Mouse (Mus musculus) erythroblast, embryonic 14.5 days (primary cell): Measurements from ENCODE around the gene Plekha5. TPM values are rescaled to one million over a fixed set of nuclear protein-coding genes. Genes with fewer than 3 reads are reported as not detected.
"Not testable (repeated sequence)": the region's sequence is repeated elsewhere in the genome, so short reads cannot be mapped to it uniquely, and the experiment has no call there.

Source experiments
- H3K27me3 ChIP-seq: 2 replicates; pipeline ENCODE4 v1.6.1; 2012; ENCODE audit warnings: inconsistent platforms; ENCODE audit not compliant: control insufficient read depth
- H3K36me3 ChIP-seq: 2 replicates; pipeline ENCODE4 v1.6.1; 2012; ENCODE audit warnings: mild to moderate bottlenecking, inconsistent platforms; ENCODE audit not compliant: control insufficient read depth
- H3K4me1 ChIP-seq: 2 replicates; pipeline ENCODE4 v1.6.1; 2012; ENCODE audit warnings: inconsistent platforms; ENCODE audit not compliant: control insufficient read depth
- H3K4me3 ChIP-seq: replicated peaks from 2 replicates; pipeline ENCODE3; 2012; ENCODE audit warnings: moderate library complexity, mild to moderate bottlenecking, inconsistent platforms
- H3K9me3 ChIP-seq: 2 replicates; pipeline ENCODE4 v1.6.1; 2012; ENCODE audit warnings: low read length, inconsistent platforms, mixed read lengths; ENCODE audit not compliant: control insufficient read depth
- GATA1 ChIP-seq: IDR thresholded peaks from 2 replicates; pipeline ENCODE4 v1.6.1; 2012; ENCODE audit warnings: low read length, inconsistent platforms, mixed read lengths
- TAL1 ChIP-seq: IDR thresholded peaks from 3 replicates; pipeline ENCODE4 v1.6.1; 2012; ENCODE audit warnings: low read length, inconsistent platforms, mixed read lengths
- polyA plus RNA-seq: library from polyadenylated mRNA; stranded (reverse); fragments of >175 nt; gene quantifications from 2 replicates; pipeline ENCODE4 v1.2.3, GENCODE M21; 2012

The Plekha5 gene
- polyA plus RNA-seq, 1 experiment: 0.01 TPM

DNA sequence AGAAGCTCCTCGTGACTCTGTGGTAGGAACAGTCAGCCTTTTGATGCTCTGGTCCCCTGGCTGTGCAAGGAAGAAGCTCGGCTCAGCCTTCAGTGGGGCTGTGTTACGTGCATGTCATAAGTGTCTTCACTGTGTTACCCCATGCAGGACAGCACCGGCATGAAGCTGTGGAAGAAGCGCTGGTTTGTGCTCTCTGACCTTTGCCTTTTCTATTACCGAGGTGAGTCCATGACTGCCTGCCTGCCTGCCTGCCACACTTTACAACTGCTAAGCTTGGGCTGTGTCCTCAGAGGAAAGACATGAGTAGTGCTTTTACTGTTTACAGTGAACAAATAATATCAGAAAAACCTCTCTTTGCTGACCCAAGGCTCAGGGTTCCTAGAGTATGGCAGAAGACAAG is 104.6 kb downstream of the Plekha5 start:
- no peaks in the 10 kb centered on the region for H3K27me3 ChIP-seq
- TF ChIP-seq GATA1 (no peak), TAL1 (no peak)

GRCm38 (mm10) chr6:140532858-140533257 is 109.0 kb downstream of the Plekha5 start:
- H3K27me3 ChIP-seq, H3K9me3 ChIP-seq, H3K4me3 ChIP-seq, H3K4me1 ChIP-seq, H3K36me3 ChIP-seq: not testable (repeated sequence)

More for the DNA sequence above, 104.6 kb downstream of the Plekha5 start:
- H3K4me3 ChIP-seq: no peak overlapping the region
- no peaks in the 10 kb centered on the region; the same call in 1 of the 2 replicates for H3K36me3 ChIP-seq
- H3K9me3 ChIP-seq: no peaks in the 10 kb centered on the region
- H3K4me1 ChIP-seq: no peaks in the 10 kb centered on the region

DNA sequence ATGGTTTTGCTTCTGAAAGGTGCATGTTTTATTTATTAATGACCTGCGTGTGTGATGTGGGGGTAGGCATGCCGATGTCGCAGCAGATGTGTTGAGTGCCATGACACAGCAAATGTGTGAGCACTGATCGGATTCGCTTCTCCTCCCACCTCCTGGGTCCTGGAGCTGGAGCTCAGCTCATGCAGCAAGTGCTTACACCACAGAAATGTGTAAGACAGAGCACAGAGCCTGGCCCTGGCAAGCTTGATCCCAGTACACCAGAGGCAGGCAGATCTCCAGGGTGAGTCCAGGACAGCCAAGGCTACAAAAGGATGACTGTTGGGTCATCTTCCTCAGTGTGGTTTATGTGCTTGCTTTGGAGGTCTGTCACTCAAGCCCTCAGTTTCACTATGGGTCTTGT is 109.8 kb downstream of the Plekha5 start:
- no peaks in the 10 kb centered on the region for H3K9me3 ChIP-seq
- H3K4me1 ChIP-seq: no peaks in the 10 kb centered on the region
- no peaks in the 10 kb centered on the region for H3K27me3 ChIP-seq
- no peak for TF ChIP-seq TAL1
- no peak for TF ChIP-seq GATA1
- no peak overlapping the region for H3K4me3 ChIP-seq
- H3K36me3 ChIP-seq: peaks cover 2% of the 10 kb centered on the region; the same call in 1 of the 2 replicates

DNA sequence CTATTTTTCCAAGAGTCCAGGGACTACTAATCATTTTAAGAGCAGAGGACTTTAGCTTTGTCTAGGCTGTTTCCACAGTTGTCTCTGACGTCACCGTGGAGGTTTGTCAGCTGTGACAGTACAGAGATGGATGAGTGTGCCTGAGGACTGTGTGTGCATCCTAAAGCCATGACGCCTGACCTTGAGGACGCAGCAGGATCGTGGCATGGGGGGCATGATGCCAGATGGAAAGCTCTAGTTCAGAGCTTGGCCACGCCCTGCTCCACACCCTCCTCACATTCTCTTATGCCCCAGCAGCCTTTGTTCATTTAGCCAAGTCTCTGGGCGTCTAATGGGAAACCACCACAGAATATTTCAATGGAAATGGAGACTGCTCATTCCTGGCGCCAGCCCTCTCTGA is 111.7 kb downstream of the Plekha5 start:
- TF ChIP-seq GATA1 (no peak), TAL1 (no peak)
- H3K4me3 ChIP-seq: no peak overlapping the region
- no peaks in the 10 kb centered on the region for H3K9me3 ChIP-seq
- H3K36me3 ChIP-seq: peaks cover 2% of the 10 kb centered on the region; the same call in 1 of the 2 replicates
- no peaks in the 10 kb centered on the region for H3K4me1 ChIP-seq
- H3K27me3 ChIP-seq: no peaks in the 10 kb centered on the region

DNA sequence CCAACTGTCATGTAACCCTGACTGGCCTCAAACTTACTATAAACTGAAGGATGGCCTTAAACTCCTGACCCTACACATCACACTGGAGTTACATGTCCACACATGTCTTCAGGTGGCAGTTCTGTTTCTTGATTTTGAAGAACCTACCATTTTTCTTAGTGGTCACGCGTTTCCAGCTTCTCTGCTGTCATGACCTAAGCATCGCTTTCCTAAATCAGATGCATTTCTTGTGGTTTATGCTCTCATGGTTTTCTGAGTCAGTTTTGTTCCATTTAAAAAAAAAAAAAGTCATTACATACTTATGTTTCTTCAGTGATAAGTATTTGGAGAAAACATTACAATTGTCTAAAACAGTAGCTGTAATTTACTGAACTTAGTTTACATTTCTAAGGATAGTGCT is 118.1 kb downstream of the Plekha5 start:
- no peaks in the 10 kb centered on the region for H3K27me3 ChIP-seq
- TF ChIP-seq GATA1 (no peak), TAL1 (no peak)
- H3K36me3 ChIP-seq: peaks cover 2% of the 10 kb centered on the region; the same call in 1 of the 2 replicates
- H3K4me1 ChIP-seq: no peaks in the 10 kb centered on the region
- H3K4me3 ChIP-seq: no peak overlapping the region
- H3K9me3 ChIP-seq: no peaks in the 10 kb centered on the region

- no peak for TF ChIP-seq GATA1
- TF ChIP-seq TAL1: no peak
- Histone ChIP-seq H3K36me3 (peaks cover 2% of the 10 kb centered on the region; the same call in 1 of the 2 replicates), H3K27me3 (no peaks in the 10 kb centered on the region), H3K4me1 (no peaks in the 10 kb centered on the region), H3K4me3 (no peak overlapping the region), H3K9me3 (no peaks in the 10 kb centered on the region)
Observed at GRCm38 (mm10) chr6:140543005-140543794, 119.3 kb downstream of the Plekha5 start.

GRCm38 (mm10) chr6:140546095-140546494 is 122.2 kb downstream of the Plekha5 start:
- TF ChIP-seq TAL1 (no peak), GATA1 (no peak)
- Histone ChIP-seq H3K4me3 (no peak overlapping the region), H3K27me3 (no peaks in the 10 kb centered on the region), H3K4me1 (no peaks in the 10 kb centered on the region), H3K9me3 (no peaks in the 10 kb centered on the region), H3K36me3 (peaks cover 4% of the 10 kb centered on the region; the same call in 1 of the 2 replicates)

GRCm38 (mm10) chr6:140546648-140547201 is 122.9 kb downstream of the Plekha5 start:
- Histone ChIP-seq H3K36me3 (peaks cover 4% of the 10 kb centered on the region; the same call in 1 of the 2 replicates), H3K4me3 (no peak overlapping the region), H3K9me3 (no peaks in the 10 kb centered on the region), H3K27me3 (no peaks in the 10 kb centered on the region), H3K4me1 (no peaks in the 10 kb centered on the region)
- TF ChIP-seq GATA1 (no peak), TAL1 (no peak)

GRCm38 (mm10) chr6:140547203-140547944 is 123.5 kb downstream of the Plekha5 start:
- no peaks in the 10 kb centered on the region for H3K9me3 ChIP-seq
- TF ChIP-seq GATA1 (no peak), TAL1 (no peak)
- H3K4me3 ChIP-seq: no peak overlapping the region
- peaks cover 4% of the 10 kb centered on the region; the same call in 1 of the 2 replicates for H3K36me3 ChIP-seq
- H3K4me1 ChIP-seq: no peaks in the 10 kb centered on the region
- H3K27me3 ChIP-seq: no peaks in the 10 kb centered on the region
